ENCODE assay signal across 10 mouse cellular contexts in genomic region chr13:32900639-32901038, GRCm38 (mm10). TPM values are rescaled to one million over a fixed set of nuclear protein-coding genes. Genes with fewer than 3 reads are reported as not detected.
DNase-seq lines count a peak whose midpoint lies in the region; ATAC-seq and TF ChIP-seq lines count a peak whose summit lies in the region.
"Had no signal": no experiment of that assay in that cellular context is flagged by ENCODE, and none has a peak within 500 bp of the region (broad histone marks: within the 10 kb centered on the region; RNA-seq: fewer than 3 reads in every experiment).

No protein-coding gene starts in this region.

- H3K4me2 ChIP-seq in heart, embryonic 12.5 days = no peak overlapping the region
- no peak overlapping the region for H3K4me2 ChIP-seq in midbrain, postnatal 0 days (ENCODE audit: low read depth, low read length, poor library complexity, severe bottlenecking)
- H3K4me2 ChIP-seq: embryonic facial prominence, embryonic 15.5 days had no signal

- no peak for TF ChIP-seq POLR2A in MEL (IDR thresholded peaks at IDR 0.05; ENCODE audit: control insufficient read depth in 1 of 2, insufficient read depth in 1 of 2, low read depth in 1 of 2, low read length in 2 of 2, poor library complexity in 1 of 2)

- no peaks in the 10 kb centered on the region for H3K27me3 ChIP-seq in heart, embryonic 12.5 days (replicated peaks)
- H3K27me3 ChIP-seq in MEL (ENCODE audit: control insufficient read depth in 1 of 2, insufficient read depth in 2 of 2, low read length in 2 of 2) = peaks cover 1 to 6% of the 10 kb centered on the region in 2 experiments; a peak in 3 of 4 replicates
- H3K27me3 ChIP-seq in midbrain, postnatal 0 days (ENCODE audit: insufficient read depth, low read length) = no peaks in the 10 kb centered on the region
- H3K27me3 ChIP-seq: embryonic facial prominence, embryonic 15.5 days had no signal

- H3K9me3 ChIP-seq in heart, embryonic 12.5 days (replicated peaks) = no peaks in the 10 kb centered on the region
- no peaks in the 10 kb centered on the region for H3K9me3 ChIP-seq in MEL (replicated peaks; ENCODE audit: insufficient read depth, low read length)
- H3K9me3 ChIP-seq in midbrain, postnatal 0 days (ENCODE audit: low read length) = no peaks in the 10 kb centered on the region
- H3K9me3 ChIP-seq: embryonic facial prominence, embryonic 15.5 days had no signal

- TF ChIP-seq CTCF in MEL (IDR thresholded peaks at IDR 0.05 in 2 of 3, conservative IDR thresholded peaks at IDR 0.05 in 1 of 3; ENCODE audit: control insufficient read depth in 1 of 3, insufficient read depth in 1 of 3, low read depth in 2 of 3, low read length in 3 of 3, poor library complexity in 1 of 3, severe bottlenecking in 1 of 3) = peak; percentile 63 to 83 (median 73)
- TF ChIP-seq CTCF in midbrain, postnatal 0 days (IDR thresholded peaks at IDR 0.05) = peak; percentile 71

- peak; percentile 63 for TF ChIP-seq RAD21 in MEL (IDR thresholded peaks at IDR 0.05; ENCODE audit: low read depth, low read length)

- WGBS in heart, embryonic 12.5 days = 6% methylated on average over 2 of the region's 2 CpGs
- 12% methylated on average over 2 of the region's 2 CpGs for WGBS in midbrain, postnatal 0 days

- H3K9ac ChIP-seq in heart, embryonic 12.5 days = no peak overlapping the region
- no peak overlapping the region for H3K9ac ChIP-seq in MEL (ENCODE audit: control insufficient read depth, low read depth, low read length, poor library complexity, severe bottlenecking)
- no peak overlapping the region for H3K9ac ChIP-seq in midbrain, postnatal 0 days (replicated peaks; ENCODE audit: low read length, poor library complexity, severe bottlenecking)
- H3K9ac ChIP-seq: embryonic facial prominence, embryonic 15.5 days had no signal

- TF ChIP-seq EP300 in MEL (IDR thresholded peaks at IDR 0.05; ENCODE audit: low read depth in 1 of 2, low read length in 2 of 2) = no peak

- no peaks in the 10 kb centered on the region for H3K36me3 ChIP-seq in heart, embryonic 12.5 days
- no peaks in the 10 kb centered on the region for H3K36me3 ChIP-seq in MEL (ENCODE audit: control insufficient read depth in 1 of 2, insufficient read depth in 2 of 2, low read length in 2 of 2)
- no peaks in the 10 kb centered on the region for H3K36me3 ChIP-seq in midbrain, postnatal 0 days (ENCODE audit: insufficient read depth, low read length)
- H3K36me3 ChIP-seq: embryonic facial prominence, embryonic 15.5 days had no signal

- H3K4me1 ChIP-seq in heart, embryonic 12.5 days (replicated peaks) = peaks cover 4% of the 10 kb centered on the region; the same call in 1 of the 2 replicates
- H3K4me1 ChIP-seq in MEL (ENCODE audit: control insufficient read depth in 1 of 2, insufficient read depth in 2 of 2, low read length in 2 of 2) = no peaks in the 10 kb centered on the region
- H3K4me1 ChIP-seq in midbrain, postnatal 0 days (ENCODE audit: insufficient read depth, low read length) = no peaks in the 10 kb centered on the region
- H3K4me1 ChIP-seq: embryonic facial prominence, embryonic 15.5 days had no signal

- H3K4me3 ChIP-seq in heart, embryonic 12.5 days = no peak overlapping the region
- no peak overlapping the region for H3K4me3 ChIP-seq in MEL (ENCODE audit: control insufficient read depth in 1 of 2, insufficient read depth in 1 of 2, low read depth in 2 of 2, low read length in 2 of 2)
- H3K4me3 ChIP-seq in midbrain, postnatal 0 days (ENCODE audit: low read depth, low read length) = no peak overlapping the region
- H3K4me3 ChIP-seq: embryonic facial prominence, embryonic 15.5 days had no signal

- DNase-seq in heart, adult 11 months = peak; percentile 84
- DNase-seq in 3134 (ENCODE audit: extremely low read depth, insufficient read length, low spot score) = peak; percentile 28
- peak; percentile 67 for DNase-seq in MEL (ENCODE audit: low read depth, low spot score)
- peak; percentile 41 for DNase-seq in embryo, embryonic 9.5 days (ENCODE audit: extremely low spot score)
- peak; percentile 49 to 78 for DNase-seq in kidney, postnatal 36 days
- DNase-seq in midbrain, postnatal 0 days (ENCODE audit: low spot score) = peak; percentile 47
- DNase-seq in urinary bladder, postnatal 10 days (ENCODE audit: low spot score) = no peak

- ATAC-seq in heart, embryonic 12.5 days (ENCODE audit: insufficient number of reproducible peaks, low FRiP score) = no peak
- ATAC-seq in midbrain, postnatal 0 days (ENCODE audit: low FRiP score) = no peak

- H3K79me2 ChIP-seq in MEL (ENCODE audit: control insufficient read depth, insufficient read depth, low read length, poor library complexity) = no peaks in the 10 kb centered on the region

- no peak overlapping the region for H3K27ac ChIP-seq in heart, embryonic 12.5 days (ENCODE audit: poor library complexity, severe bottlenecking)
- H3K27ac ChIP-seq in MEL (ENCODE audit: control insufficient read depth, low read depth, low read length) = no peak overlapping the region
- H3K27ac ChIP-seq in midbrain, postnatal 0 days (ENCODE audit: low read depth, low read length) = no peak overlapping the region
- H3K27ac ChIP-seq: embryonic facial prominence, embryonic 15.5 days had no signal

TF ChIP-seq in MEL, 35 proteins besides CTCF, POLR2A, EP300 and RAD21:
- TF ChIP-seq RCOR1 (IDR thresholded peaks at IDR 0.05; ENCODE audit: low read depth, low read length) (no peak), POLR2AphosphoS5 (IDR thresholded peaks at IDR 0.05; ENCODE audit: borderline replicate concordance, low read depth, low read length) (no peak), SMC3 (IDR thresholded peaks at IDR 0.05; ENCODE audit: low read depth, low read length) (peak; percentile 73), ZC3H11A (IDR thresholded peaks at IDR 0.05; ENCODE audit: low read depth, low read length) (peak; percentile 43; the same call in 1 of the 2 replicates)

RNA-seq across cellular contexts. Expression of gene Serpinb1c, which starts 2.6 kb away (rescaled TPM):
- 0.26 TPM in 1 of 2 replicates, not detected in the other for polyA plus RNA-seq in heart, embryonic 12.5 days (2016; fragmentation: Nextera tagmentation; extraction: Ambion mirVana)
- total RNA-seq in MEL (2012; rRNA removed) = not detected in 2 replicates
- polyA plus RNA-seq in MEL (2012; ENCODE audit: insufficient read depth in 1 of 2, insufficient read length in 2 of 2, low read depth in 1 of 2, low replicate concordance in 2 of 2, missing spikeins in 1 of 2) = not detected
- total RNA-seq in midbrain, postnatal 0 days (2014; rRNA removed) = 0.82 TPM in 1 of 2 replicates, not detected in the other
- polyA plus RNA-seq in midbrain, postnatal 0 days (2015; fragmentation: Nextera tagmentation; extraction: Ambion mirVana) = not detected in 2 replicates
- polyA plus RNA-seq: embryonic facial prominence, embryonic 15.5 days; lung, embryonic 16.5 days had no signal

RNA-seq across cellular contexts. Expression of gene Serpinb1a, which starts 49.7 kb away (rescaled TPM):
- 6.1 and 7.6 TPM in 2 replicates for polyA plus RNA-seq in heart, embryonic 12.5 days (2016; fragmentation: Nextera tagmentation; extraction: Ambion mirVana)
- total RNA-seq in MEL (2012; rRNA removed) = 2.7 and 3.6 TPM in 2 replicates
- 1 to 10 TPM in 1 of 2 experiments, not detected in 1; 6.8 TPM for polyA plus RNA-seq in MEL (2012; ENCODE audit: insufficient read depth in 1 of 2, insufficient read length in 2 of 2, low read depth in 1 of 2, low replicate concordance in 2 of 2, missing spikeins in 1 of 2)
- total RNA-seq in midbrain, postnatal 0 days (2014; rRNA removed) = 2.0 and 4.3 TPM in 2 replicates
- 4.3 and 4.9 TPM in 2 replicates for polyA plus RNA-seq in midbrain, postnatal 0 days (2015; fragmentation: Nextera tagmentation; extraction: Ambion mirVana)
